Mouse (Mus musculus) hindbrain, embryonic 10.5 days (tissue): Measurements from ENCODE around the gene Hoxb5. TPM values are rescaled to one million over a fixed set of nuclear protein-coding genes. Genes with fewer than 3 reads are reported as not detected.
A peak's percentile ranks its signal among the peaks of the same experiment; 100 is the strongest.

Experiments used
- DNase-seq: peaks from one replicate; pipeline ENCODE4 v3.0.0-alpha.2; 2017; ENCODE audit warnings: low spot score
- H3K27ac ChIP-seq: fragments of 300-500 bp; sonication (generic); 2 replicates; pipeline ENCODE4 v1.5.1; 2016; ENCODE audit warnings: mild to moderate bottlenecking, moderate library complexity
- H3K27me3 ChIP-seq: fragments of 300-500 bp; sonication (generic); 2 replicates; pipeline ENCODE4 v1.6.1; 2016; ENCODE audit warnings: mild to moderate bottlenecking; ENCODE audit not compliant: poor library complexity, insufficient read depth, severe bottlenecking
- H3K36me3 ChIP-seq: fragments of 300-500 bp; sonication (generic); 2 replicates; pipeline ENCODE4 v1.6.1; 2016; ENCODE audit warnings: mild to moderate bottlenecking, moderate library complexity
- H3K4me1 ChIP-seq: fragments of 300-500 bp; sonication (generic); replicated peaks from 2 replicates; pipeline ENCODE4 v1.6.1; 2016; ENCODE audit warnings: mild to moderate bottlenecking
- H3K4me3 ChIP-seq: fragments of 300-500 bp; sonication (generic); 2 replicates; pipeline ENCODE4 v1.5.1; 2016; ENCODE audit warnings: mild to moderate bottlenecking, moderate library complexity
- H3K9me3 ChIP-seq: fragments of 300-500 bp; sonication (generic); 2 replicates; pipeline ENCODE4 v1.6.1; 2016; ENCODE audit warnings: mild to moderate bottlenecking, moderate library complexity
- WGBS: fragments of 180-500 bp; shearing (Covaris S2); methylation state at CpG from one replicate; pipeline ENCODE4 v1.1.7; 2016; 5-methylcytosine and 5-hydroxymethylcytosine counted together
- polyA plus RNA-seq: library from polyadenylated mRNA; unstranded; fragments of >200 nt; fragmentation: Nextera tagmentation; extraction: Ambion mirVana; gene quantifications from 2 replicates; pipeline ENCODE4 v1.2.1, GENCODE M21; 2016

Gene Hoxb5
- polyA plus RNA-seq, 1 experiment from 2014 or later = 6.3 TPM

- Histone ChIP-seq H3K9me3 (no peaks in the 10 kb centered on the region), H3K4me3 (peak overlapping the region; percentile 37), H3K27me3 (peaks cover 100% of the 10 kb centered on the region), H3K4me1 (peaks cover 27% of the 10 kb centered on the region), H3K27ac (no peak overlapping the region), H3K36me3 (no peaks in the 10 kb centered on the region)
- peak; percentile 58 for DNase-seq
- under 1% methylated on average over 55 of the region's 55 CpGs for WGBS
These were observed 16.3 kb upstream of the Hoxb5 start for GRCm38 (mm10) chr11:96286739-96287385.

GRCm38 (mm10) chr11:96287411-96287810 is 15.7 kb upstream of the Hoxb5 start:
- WGBS = under 1% methylated on average over 9 of the region's 9 CpGs
- Histone ChIP-seq H3K4me1 (peaks cover 27% of the 10 kb centered on the region), H3K4me3 (no peak overlapping the region)

GRCm38 (mm10) chr11:96288455-96289221 is 14.5 kb upstream of the Hoxb5 start:
- DNase-seq = no peak

More at GRCm38 (mm10) chr11:96287411-96287810, 15.7 kb upstream of the Hoxb5 start:
- no peaks in the 10 kb centered on the region for H3K36me3 ChIP-seq
- H3K27ac ChIP-seq = no peak overlapping the region
- H3K27me3 ChIP-seq = peaks cover 100% of the 10 kb centered on the region
- no peak for DNase-seq
- no peaks in the 10 kb centered on the region for H3K9me3 ChIP-seq

GRCm38 (mm10) chr11:96289293-96289692 is 13.8 kb upstream of the Hoxb5 start:
- Histone ChIP-seq H3K36me3 (no peaks in the 10 kb centered on the region), H3K27ac (no peak overlapping the region), H3K4me3 (no peak overlapping the region), H3K27me3 (peaks cover 100% of the 10 kb centered on the region), H3K4me1 (peaks cover 17% of the 10 kb centered on the region), H3K9me3 (no peaks in the 10 kb centered on the region)
- no peak for DNase-seq
- 1% methylated on average over 21 of the region's 21 CpGs for WGBS

More at GRCm38 (mm10) chr11:96288455-96289221, 14.5 kb upstream of the Hoxb5 start:
- Histone ChIP-seq H3K27ac (no peak overlapping the region), H3K27me3 (peaks cover 100% of the 10 kb centered on the region), H3K4me1 (peaks cover 22% of the 10 kb centered on the region), H3K4me3 (no peak overlapping the region), H3K9me3 (no peaks in the 10 kb centered on the region), H3K36me3 (no peaks in the 10 kb centered on the region)
- 5% methylated on average over 1 of the region's 1 CpGs for WGBS

GRCm38 (mm10) chr11:96289837-96290236 is 13.3 kb upstream of the Hoxb5 start:
- H3K4me1 ChIP-seq = peaks cover 12% of the 10 kb centered on the region
- no peak overlapping the region for H3K27ac ChIP-seq
- no peaks in the 10 kb centered on the region for H3K9me3 ChIP-seq
- peaks cover 100% of the 10 kb centered on the region for H3K27me3 ChIP-seq
- WGBS = 8% methylated on average over 6 of the region's 6 CpGs
- H3K36me3 ChIP-seq = no peaks in the 10 kb centered on the region
- H3K4me3 ChIP-seq = no peak overlapping the region
- no peak for DNase-seq

DNA sequence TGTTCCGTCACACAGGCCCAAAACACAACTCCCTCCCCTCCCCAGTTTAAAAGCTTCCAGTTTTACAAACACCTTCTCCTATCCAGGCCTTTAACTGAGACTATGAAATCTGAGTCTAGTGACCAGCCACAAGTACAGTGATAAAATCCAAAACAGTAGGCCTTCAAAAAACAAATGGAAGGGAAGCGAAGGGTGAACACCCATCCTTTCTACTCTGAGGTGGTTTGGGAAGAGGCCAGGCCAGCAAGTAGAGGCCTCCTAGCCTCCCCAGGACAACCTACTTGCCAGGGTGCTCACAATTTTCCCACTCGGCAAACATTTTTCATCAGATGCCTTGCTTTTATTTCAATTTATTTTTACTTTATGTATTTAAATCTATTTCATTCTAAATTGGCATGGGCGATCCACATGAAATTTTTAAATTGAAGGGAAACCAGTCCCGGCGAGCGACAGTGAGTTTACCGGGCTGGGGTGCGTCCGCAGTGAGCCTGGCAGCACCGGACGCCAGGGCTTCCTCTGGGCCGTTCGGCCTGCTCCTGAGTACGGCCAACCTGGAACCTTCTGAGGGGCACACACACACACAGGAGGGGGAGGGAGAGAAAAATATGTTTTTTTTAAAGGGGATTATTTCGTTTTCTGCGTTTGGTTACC is 12.3 kb upstream of the Hoxb5 start:
- H3K9me3 ChIP-seq = no peaks in the 10 kb centered on the region
- DNase-seq = no peak
- H3K27me3 ChIP-seq = peaks cover 100% of the 10 kb centered on the region
- H3K27ac ChIP-seq = no peak overlapping the region
- H3K4me1 ChIP-seq = peaks cover 6% of the 10 kb centered on the region
- H3K36me3 ChIP-seq = no peaks in the 10 kb centered on the region
- 2% methylated on average over 17 of the region's 17 CpGs for WGBS
- no peak overlapping the region for H3K4me3 ChIP-seq

- H3K27me3 ChIP-seq = peaks cover 100% of the 10 kb centered on the region
- no peak within 1 kb of the TSS for H3K4me3 ChIP-seq
- no peaks in the 10 kb centered on the region for H3K9me3 ChIP-seq
- 2% methylated on average over 22 of the region's 22 CpGs for WGBS
- H3K36me3 ChIP-seq = no peaks in the 10 kb centered on the region
- peaks cover 2% of the 10 kb centered on the region for H3K4me1 ChIP-seq
- H3K27ac ChIP-seq = no peak within 1 kb of the TSS
- DNase-seq = peak; percentile 52
These were observed 11.2 kb upstream of the Hoxb5 start, which contains the start of gene Hoxb6 for GRCm38 (mm10) chr11:96291681-96292564. Hoxb6 (plus strand) TSS chr11:96292476.

DNA sequence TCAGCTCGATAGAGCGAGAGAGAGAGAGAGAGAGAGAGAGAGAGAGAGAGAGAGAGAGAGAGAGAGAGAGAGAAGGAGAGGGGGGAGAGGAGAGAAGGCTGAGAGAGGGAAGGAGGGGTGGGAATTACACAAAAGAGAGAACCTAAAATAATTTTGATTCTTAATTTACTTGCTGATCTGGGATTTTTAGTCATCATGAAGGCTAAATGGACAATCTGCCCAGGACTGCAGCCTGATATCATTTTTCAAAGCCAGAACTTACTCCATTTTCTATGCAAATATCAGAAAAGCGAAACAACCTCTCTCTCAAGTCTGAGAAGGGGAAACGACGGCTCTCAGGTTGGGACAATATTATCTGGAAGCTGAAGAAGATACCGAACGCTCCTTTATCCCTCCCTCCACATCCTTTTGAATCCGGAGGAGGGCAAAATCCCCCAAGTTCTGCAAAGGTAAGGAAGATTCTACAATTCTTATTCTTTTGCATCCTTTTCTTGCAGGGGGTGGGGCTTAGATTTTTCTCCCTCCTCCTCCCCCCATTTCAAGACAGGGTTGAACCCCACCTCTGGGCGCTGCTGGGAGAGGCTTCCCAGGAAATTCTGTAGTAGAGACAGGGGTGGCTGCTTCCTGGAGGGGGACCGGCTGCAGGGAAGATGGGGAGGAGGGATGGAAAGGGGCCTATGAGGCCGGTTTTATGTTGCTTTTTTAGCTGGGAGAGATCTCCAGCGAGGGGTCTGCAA is 10.4 kb upstream of the Hoxb5 start:
- WGBS = under 1% methylated on average over 12 of the region's 12 CpGs
- Histone ChIP-seq H3K4me3 (no peak overlapping the region), H3K4me1 (no peaks in the 10 kb centered on the region), H3K9me3 (no peaks in the 10 kb centered on the region), H3K36me3 (no peaks in the 10 kb centered on the region), H3K27me3 (peaks cover 100% of the 10 kb centered on the region), H3K27ac (no peak overlapping the region)
- DNase-seq = no peak

- Histone ChIP-seq H3K27ac (no peak overlapping the region), H3K4me3 (no peak overlapping the region), H3K27me3 (peaks cover 100% of the 10 kb centered on the region), H3K9me3 (no peaks in the 10 kb centered on the region), H3K36me3 (no peaks in the 10 kb centered on the region), H3K4me1 (no peaks in the 10 kb centered on the region)
- no peak for DNase-seq
- 1% methylated on average over 22 of the region's 22 CpGs for WGBS
These were observed 9.7 kb upstream of the Hoxb5 start for GRCm38 (mm10) chr11:96293302-96293921.

- peaks cover 100% of the 10 kb centered on the region for H3K27me3 ChIP-seq
- no peaks in the 10 kb centered on the region for H3K9me3 ChIP-seq
- H3K4me1 ChIP-seq = peaks cover 5% of the 10 kb centered on the region; the same call in 1 of the 2 replicates
- 1% methylated on average over 32 of the region's 32 CpGs for WGBS
- no peak overlapping the region for H3K4me3 ChIP-seq
- no peak overlapping the region for H3K27ac ChIP-seq
- DNase-seq = peak; percentile 85
- no peaks in the 10 kb centered on the region for H3K36me3 ChIP-seq
These were observed 8.7 kb upstream of the Hoxb5 start for GRCm38 (mm10) chr11:96294245-96295091.
